Mouse (Mus musculus): ENCODE data around the gene Otud3. TPM values are rescaled to one million over a fixed set of nuclear protein-coding genes. Genes with fewer than 3 reads are reported as not detected.
"Not testable (repeated sequence)": the region's sequence is repeated elsewhere in the genome, so short reads cannot be mapped to it uniquely, and the experiment has no call there.

The Otud3 gene
- total RNA-seq (2021) = 1 to 10 TPM; 7.0 to 7.4 TPM
- long read RNA-seq, experiment 1, transcript Otud3-201 (8 exons, 1,668 nt) = major isoform, 7 of 7 reads
- long read RNA-seq, experiment 1, partial matches to known transcripts = 0 of 7 reads
- long read RNA-seq, experiment 1, other reads (novel, unspliced or antisense) = 0 of 7 reads
- long read RNA-seq, experiment 2, transcript Otud3-201 (8 exons, 1,668 nt) = major isoform, 5 of 7 reads
- long read RNA-seq, experiment 2, partial matches to known transcripts = 1 of 7 reads
- long read RNA-seq, experiment 2, other reads (novel, unspliced or antisense) = 1 of 7 reads

DNA sequence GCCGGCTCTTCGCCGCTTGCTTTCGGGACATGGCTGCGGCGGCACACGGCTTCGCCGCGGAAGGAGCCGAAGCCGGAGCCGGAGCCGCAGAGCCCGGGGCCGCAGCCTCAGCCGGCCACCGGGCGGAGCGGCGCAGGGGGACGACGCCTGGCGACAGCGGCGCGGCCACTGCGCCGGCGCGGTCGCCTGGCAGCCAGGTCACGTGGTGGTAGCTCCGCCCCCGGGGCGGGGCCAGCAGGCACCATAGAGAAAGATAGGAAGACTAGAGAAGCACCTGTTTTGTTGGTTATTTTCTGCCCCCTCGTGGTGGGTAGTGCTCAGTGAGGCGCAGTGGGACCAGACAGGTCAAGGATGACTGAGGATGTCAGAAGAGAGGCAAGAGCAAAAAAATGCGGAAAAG lies at the start of gene Otud3:
Otud3 (minus strand) TSS at position 149 of the 400 bp plus-strand sequence.
- peak; percentile 93 for DNase-seq

GRCm38 (mm10) chr4:138962719-138963118 lies 49.0 kb upstream of the Otud3 start:
- DNase-seq = no peak

DNA sequence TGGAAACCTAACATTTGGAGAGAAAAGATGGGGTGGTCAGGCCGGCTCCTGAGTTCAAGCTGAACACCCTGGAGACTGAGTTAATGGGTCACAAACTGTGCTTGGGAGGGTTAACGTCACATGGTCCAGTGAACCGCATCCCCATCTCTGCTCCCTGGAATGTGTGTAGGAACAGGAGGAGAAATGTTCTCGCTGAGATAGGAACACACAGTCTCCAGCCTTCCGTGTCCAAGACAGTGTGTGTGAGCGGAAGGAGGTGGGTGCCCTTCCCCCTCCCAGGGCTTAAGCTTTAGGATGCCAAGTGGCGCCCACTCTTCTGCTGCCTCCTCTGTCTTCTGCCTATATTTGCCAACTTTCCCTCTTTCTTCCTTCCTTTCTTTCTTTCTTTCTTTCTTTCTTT lies 46.2 kb upstream of the Otud3 start:
- DNase-seq = no peak

DNA sequence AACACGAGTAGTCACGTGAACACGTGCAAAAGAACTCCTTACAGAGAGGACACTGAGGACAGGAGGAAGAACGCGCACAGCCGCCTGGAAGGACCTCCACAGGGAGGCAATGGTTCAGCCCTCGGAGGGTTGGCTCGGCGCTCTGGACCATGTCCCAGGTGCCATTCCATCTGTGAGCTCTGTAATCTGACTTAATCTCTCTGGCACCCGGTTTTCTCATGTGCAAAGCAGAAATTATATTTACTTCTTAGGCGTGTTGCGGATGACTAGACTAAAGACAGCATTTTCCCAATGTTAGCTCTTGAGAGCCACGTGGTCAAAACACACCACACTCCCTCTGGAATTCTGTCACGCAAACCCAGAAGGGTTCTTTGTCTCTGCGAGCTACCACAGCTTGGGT lies 45.4 kb upstream of the Otud3 start:
- peak; percentile 33 for DNase-seq

DNA sequence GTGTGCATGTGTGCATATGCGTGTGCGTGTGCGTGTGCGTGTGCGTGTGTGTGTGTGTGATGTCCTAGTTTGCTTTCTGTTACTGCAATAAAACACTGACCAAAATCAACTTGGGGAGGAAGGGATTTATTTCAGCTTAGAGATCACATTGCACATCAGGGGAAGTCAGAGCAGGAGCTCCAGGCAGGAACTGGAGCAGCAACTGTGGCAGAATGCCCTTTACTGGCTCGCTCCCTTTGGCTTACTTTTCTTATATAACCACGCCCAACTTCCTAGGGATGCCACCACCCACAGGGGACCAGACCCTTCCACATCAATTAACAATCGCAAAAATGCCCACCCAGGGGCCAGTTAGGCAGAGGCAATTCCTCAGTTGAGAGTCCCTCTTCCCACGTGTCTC lies 44.9 kb upstream of the Otud3 start:
- DNase-seq = no peak

DNA sequence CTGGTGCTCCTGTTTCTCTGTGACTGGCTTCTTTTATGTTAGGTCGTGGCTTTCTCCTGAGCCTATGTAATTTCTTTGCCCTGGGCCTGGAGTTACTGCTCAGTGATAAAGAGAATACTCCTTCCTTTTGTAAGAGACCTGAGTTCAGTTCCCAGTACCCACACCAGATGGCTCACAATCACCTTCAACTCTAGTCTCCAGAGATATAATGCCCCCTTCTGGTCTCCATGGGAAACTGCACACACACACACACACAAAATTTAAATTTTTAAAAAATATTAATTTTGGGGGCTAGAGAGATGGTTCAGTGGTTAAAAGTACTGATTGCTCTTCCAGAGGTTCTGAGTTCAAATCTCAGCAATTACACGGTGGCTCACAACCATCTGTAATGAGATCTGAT lies 34.5 kb upstream of the Otud3 start:
- no peak for DNase-seq

GRCm38 (mm10) chr4:138943730-138944129 lies 30.0 kb upstream of the Otud3 start:
- DNase-seq = peak; percentile 76

GRCm38 (mm10) chr4:138941966-138942365 lies 28.2 kb upstream of the Otud3 start:
- DNase-seq = no peak

DNA sequence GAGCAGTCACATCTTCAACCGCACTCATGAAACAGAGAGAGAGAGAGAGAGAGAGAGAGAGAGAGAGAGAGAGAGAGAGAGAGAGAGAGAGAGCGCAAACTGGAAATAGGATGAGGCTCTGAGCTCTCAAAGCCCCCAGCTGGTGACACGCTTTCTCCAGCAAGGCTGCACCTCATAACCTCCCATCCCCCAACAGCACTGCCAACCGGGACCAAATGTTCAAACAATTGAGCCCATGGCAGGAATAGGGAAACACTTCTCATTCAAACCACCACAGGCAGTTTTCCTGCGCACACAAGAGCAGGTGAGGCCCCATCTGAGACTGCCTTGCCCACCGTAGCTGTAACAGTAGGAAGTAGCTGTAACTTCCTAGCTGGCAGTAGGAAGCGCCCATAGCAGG lies 27.7 kb upstream of the Otud3 start:
- no peak for DNase-seq

DNA sequence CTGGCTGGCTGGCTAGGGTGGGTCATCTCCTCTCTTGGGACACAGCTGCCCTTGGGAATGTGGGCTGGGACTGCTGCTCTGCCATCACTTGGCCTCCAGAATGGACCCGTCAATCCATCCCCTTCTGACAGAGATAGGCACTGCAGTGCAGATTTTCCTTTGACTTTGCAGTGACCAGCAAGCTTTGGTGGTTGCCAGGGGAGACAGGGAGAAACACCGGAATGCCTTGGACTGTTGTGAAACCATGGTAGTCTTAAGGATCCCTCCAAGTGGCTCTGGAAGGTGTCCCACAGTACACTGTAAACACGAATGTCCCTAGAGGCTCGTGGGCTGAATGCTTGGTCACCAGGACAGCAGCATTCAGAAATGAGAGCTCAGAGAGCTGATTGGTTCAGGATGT lies 25.7 kb upstream of the Otud3 start:
- DNase-seq = no peak

DNA sequence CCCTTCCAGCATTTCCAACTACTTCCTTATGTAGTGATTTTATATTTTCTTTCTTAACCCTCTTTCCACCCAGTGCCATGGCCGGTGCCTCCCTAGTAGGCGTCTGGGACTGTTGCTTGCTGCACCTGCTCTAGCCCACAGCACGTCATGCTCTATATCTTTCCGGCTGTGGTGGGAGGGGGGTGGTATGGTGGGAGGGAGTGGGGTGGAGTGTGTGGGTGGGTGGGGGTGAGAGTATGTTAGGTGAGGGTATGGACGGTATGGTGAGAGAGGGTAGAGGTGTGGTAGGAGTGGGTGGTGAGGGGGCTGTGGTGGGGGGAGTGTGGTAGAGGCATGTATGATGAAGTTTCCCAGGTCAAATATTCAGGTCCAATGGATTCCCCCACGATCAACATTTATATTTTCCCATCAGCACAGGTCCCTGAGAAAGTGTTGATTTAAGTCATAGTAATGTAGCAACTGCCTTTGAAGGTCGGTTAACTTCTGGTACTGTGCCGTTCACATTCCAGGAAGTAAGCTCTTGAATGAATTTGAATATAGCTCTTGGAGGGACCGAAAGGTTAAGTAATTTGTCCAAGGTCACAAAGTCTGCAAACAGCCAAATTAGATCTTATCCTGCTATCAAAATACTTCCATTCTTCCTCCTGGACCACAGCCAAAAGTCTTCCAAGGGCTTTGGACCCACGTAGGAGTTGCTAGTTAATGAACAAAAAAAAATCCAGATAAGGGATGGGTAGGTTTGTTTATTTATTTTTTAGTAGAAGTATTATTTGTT lies 24.9 kb upstream of the Otud3 start:
- no peak for DNase-seq

DNA sequence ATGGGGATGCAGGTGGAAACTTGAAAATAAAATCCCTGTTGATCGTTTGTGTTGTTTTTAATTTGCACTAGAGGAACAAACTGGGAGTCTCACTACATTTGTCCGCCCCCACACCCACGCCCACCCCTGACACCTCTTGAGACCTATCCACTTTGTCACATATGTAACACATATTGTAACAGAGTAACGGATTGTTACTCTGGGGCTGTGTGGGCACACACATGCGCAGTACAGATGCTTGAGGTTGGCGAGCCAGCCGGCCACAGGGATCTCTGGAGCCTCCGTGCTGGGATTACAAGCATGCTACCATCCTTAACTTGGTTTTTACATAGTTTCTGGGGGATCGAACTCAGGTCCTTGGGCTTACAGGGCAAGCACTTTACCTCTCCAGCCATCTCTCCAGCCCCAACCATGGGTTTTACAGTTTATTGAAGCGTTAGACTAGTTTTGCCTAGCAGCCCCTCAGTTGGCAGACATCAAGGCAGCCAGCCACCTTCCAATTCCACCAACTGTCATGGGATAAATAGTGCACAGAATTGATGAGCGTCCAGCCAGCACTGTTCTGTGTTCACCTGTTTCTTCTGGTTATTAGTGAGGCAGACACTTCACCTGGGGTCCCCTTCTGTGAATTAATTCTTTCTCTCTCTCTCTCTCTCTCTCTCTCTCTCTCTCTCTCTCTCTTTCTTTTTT lies 20.9 kb upstream of the Otud3 start:
- DNase-seq = no peak

- no peak for DNase-seq
Measured at GRCm38 (mm10) chr4:138933862-138934261, 20.1 kb upstream of the Otud3 start.

GRCm38 (mm10) chr4:138925561-138925960 lies 11.8 kb upstream of the Otud3 start:
- DNase-seq = no peak

- DNase-seq = peak; percentile 99
Measured at GRCm38 (mm10) chr4:138922131-138922459, 8.3 kb upstream of the Otud3 start.

DNA sequence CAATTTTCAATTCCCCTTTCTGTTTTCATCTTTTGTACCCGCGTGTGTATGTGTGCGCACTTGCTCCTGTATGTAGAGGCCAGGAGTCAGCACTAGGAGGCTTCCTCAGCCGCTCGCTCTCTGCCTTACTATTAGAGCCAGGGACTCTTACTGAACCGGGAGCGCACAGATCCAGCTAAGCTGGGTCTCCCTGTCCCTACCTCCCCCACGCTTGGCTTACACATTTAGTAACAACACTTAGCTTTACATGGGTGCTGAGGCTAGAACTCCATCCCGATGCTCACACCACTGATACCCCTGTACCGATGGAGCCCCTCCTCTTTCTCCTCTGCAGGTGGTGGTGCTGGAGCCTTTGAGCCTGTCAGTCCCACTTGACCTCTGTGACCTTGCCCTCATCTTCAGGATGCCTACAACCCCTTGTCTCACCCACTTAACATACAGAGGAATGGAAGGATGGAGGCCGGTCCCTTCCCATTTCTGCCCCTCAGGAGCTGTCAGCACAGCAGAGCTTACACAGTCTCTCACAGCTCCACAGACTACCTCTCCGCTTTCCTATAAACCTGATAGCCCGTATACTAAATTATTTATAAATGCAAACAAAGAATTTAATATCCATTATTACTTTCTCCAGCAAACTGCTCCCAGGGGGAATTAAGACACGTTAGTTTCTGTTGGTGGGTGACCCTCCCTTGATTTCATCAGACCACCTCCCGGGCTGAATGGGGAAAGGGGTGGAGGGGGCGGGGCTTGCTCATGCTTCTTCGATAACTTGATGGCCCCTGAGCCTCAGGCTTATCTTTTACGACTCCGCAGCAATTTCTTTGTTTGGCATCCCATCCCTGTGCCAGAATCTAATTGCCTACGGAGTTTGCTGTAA lies 7.7 kb upstream of the Otud3 start:
- DNase-seq = no peak

DNA sequence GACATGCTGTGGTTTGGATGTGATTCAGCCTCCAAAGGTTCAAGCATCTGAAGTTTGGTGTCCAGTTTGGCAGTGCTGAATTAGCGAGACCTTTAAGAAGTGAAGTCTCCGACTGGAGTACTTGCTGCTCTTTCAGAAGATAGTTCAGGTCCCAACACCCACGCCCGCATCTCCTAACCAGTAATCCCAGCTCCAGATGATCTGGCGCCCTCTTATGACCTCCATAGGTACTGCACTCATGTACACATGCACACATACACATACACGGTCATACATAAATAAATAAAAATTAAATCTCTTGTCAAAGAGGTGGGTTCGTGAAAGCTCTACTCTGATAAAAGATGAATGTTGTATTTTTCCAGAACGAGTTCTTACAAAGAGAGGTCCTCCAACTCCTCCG lies 3.5 kb upstream of the Otud3 start:
- DNase-seq = no peak

- peak; percentile 59 for DNase-seq
Measured at GRCm38 (mm10) chr4:138913141-138913787, 481 bp downstream of the Otud3 start.

GRCm38 (mm10) chr4:138905624-138906337 lies 8.0 kb downstream of the Otud3 start:
- DNase-seq = no peak

- no peak for DNase-seq
Measured at GRCm38 (mm10) chr4:138899361-138899760, 14.4 kb downstream of the Otud3 start.

DNA sequence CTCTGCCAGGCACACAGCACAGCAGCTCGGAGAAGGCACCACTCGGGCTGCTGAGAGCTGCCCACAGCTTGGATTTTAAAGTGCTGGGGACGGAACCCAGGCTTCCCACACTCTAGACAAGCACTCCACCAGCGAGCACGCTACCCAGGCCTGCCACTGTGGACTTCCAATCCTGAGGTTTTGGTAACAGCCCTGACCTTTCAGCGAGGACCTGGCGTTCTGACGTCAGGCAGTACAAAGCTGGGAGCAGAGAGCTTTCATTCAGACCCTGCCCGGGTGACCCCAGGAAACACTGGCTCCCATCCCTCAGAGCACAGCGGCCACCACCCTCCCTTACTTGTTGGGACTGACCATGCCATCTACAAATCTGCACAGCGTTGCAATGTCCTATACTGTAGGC lies 20.0 kb downstream of the Otud3 start:
- not testable (repeated sequence) for DNase-seq

All from gastrocnemius, postnatal 10 days (tissue).